Mouse (Mus musculus) ovary, postnatal 36 days (tissue): ENCODE results near the gene Atrn.

Experiments used
- DNase-seq: peaks from one replicate; pipeline ENCODE4 v3.0.0; 2022; ENCODE audit warnings: low spot score, mixed read lengths

Gene Atrn

GRCm38 (mm10) chr2:130905751-130906583 is at the start of gene Atrn, which contains the start of gene 4930402H24Rik:
TSS of gene Atrn (plus strand) at chr2:130906495.
TSS of gene 4930402H24Rik (minus strand) at chr2:130906406.
- peak; percentile 93 for DNase-seq

DNA sequence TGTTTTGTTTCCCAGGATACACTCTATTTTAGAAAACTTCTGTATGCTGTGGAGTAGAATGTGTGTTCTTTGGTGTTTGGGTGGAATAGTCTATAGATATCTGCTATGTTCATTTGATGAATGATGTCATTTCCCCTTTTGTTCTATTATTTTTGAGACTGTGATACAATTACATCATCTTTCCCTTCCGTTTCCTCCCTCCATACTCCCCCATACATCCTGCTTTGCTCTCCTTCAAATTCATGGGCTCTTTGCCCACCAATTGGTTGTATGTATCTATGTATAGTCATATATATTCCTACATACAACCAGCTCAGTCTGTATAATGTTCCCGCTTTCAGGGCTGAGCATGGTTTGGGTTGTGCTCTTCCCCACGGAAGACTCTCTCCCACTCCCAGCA is 44.2 kb upstream of the Atrn start:
- no peak for DNase-seq

GRCm38 (mm10) chr2:130870916-130871315 is 35.4 kb upstream of the Atrn start:
- no peak for DNase-seq

GRCm38 (mm10) chr2:130877376-130877775 is 28.9 kb upstream of the Atrn start:
- DNase-seq, result no peak

DNA sequence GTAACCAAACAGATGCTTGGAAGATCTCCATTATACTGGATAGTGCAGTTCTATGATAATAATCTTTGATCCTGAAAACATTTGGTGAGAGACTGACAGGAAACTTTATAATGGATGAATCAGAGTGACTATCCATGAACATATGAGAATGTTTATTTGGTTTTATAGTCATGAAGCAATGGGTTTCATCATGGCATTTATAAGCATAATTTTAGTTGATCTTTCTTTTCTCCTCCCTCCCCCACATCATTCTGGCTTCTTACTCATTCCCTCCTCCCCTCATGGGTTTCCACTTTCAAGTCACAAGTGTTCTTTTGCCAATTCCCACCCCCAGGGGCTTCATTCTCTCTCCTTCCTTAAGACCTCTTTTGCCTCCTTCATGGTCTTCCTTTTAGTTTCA is 19.3 kb upstream of the Atrn start:
- no peak for DNase-seq

GRCm38 (mm10) chr2:130887456-130887855 is 18.8 kb upstream of the Atrn start:
- no peak for DNase-seq

- no peak for DNase-seq
Measured at GRCm38 (mm10) chr2:130896944-130897343, 9.4 kb upstream of the Atrn start.

- DNase-seq, result no peak
Measured at GRCm38 (mm10) chr2:130897856-130898255, 8.4 kb upstream of the Atrn start.

DNA sequence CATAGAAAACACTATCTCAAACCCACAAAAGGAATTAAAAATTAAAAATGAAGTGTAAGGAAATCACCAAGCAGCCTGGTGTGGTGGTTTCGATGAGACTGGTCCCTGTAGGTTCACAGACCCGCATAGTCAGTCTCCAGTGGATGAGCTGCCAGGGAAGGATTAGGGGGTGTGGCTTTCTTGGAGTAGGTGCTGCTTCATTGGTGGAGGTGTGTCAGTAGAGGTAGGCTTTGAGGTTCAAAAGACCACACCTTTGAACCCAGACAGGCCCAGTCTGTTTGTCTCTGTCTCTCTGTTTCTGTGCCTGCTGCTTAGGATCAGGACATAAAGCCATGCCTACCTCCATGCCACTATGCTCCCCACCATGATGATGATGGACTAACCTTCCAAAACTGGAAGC is 7.5 kb upstream of the Atrn start:
- no peak for DNase-seq

- DNase-seq, result no peak
Measured at GRCm38 (mm10) chr2:130906584-130907315, 455 bp downstream of the Atrn start.

DNA sequence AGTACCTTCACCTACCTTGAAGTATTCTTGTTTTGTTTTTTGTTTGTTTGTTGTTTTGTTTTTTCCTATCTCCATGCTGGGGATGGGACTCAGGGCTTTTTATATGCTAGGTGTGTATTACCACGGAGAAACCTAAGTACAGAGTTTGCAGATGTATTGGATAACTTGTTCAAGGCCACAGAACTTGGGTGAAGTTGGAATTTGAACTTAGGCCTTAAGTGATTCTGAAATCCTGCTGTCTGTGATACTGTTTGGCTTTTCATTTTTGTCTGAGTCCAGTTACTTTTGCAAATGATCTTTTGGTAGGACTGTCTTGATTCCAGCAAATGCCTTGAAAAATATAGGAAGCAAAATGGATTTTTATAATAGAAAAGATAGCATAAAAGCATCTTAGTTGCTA is 5.4 kb downstream of the Atrn start:
- no peak for DNase-seq

DNA sequence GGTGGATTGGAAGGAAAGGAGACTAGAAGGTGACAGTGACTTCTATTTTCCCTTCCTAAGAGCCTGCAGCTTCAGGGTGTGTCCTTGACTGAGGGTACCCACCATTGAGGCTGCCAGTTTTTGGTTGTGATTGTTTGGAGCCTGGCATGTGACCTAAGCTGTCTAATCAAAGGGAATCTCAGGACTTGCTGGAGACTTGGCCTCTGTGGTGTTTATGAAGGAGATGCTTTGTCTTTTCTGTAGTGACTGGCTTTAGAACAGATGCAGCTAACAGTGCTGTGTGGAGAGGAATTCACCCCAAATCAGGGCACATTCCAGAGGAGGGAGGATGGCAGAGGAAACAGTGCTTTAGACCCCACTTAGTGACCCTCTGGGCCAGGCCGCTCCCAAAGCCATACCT is 8.6 kb downstream of the Atrn start:
- no peak for DNase-seq

GRCm38 (mm10) chr2:130916521-130917147 is 10.3 kb downstream of the Atrn start:
- no peak for DNase-seq

- DNase-seq, result no peak
Measured at GRCm38 (mm10) chr2:130917686-130918085, 11.4 kb downstream of the Atrn start.

GRCm38 (mm10) chr2:130919062-130919593 is 12.8 kb downstream of the Atrn start:
- DNase-seq, result no peak

- no peak for DNase-seq
Measured at GRCm38 (mm10) chr2:130924950-130925349, 18.7 kb downstream of the Atrn start.

GRCm38 (mm10) chr2:130928031-130928430 is 21.7 kb downstream of the Atrn start:
- DNase-seq, result no peak

- DNase-seq, result no peak
Measured at GRCm38 (mm10) chr2:130928530-130928929, 22.2 kb downstream of the Atrn start.

DNA sequence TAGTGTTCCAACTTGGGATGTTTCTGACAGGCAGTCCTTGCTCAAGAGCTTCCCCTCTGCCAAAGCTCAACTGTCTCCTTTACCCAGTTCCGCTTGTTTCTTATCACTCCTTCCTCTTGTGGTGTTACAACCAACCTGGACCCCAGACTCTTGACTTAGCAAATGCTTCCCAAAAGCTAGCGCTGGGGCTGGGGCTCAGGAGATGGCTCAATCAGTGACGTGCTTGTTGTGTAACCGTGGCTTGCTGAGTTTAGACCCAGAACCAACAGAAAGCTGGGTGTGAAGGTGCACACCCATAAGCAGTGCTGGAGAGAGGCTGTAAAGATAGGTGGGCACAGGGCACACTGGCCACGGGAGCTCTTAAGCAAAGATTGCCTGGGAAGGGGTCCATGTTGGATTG is 23.7 kb downstream of the Atrn start:
- DNase-seq, result no peak

DNA sequence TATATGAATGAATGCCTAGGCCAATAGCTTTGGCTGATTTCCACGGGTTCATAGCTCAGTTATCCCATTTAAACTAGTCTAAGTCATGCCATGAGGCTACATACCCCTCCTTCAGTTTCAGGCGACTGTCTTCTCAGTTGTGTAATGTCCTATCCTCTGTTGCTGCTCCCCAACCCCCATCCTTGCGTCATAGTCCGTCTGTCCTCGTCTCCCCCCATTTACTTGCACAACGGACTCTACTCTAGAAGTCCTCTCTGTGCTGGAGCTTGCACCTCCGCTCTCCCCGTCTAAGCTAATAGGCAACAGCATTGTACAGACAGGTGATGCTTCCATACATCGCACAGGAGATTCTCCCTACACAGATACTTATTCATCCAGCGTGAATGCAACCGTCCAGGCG is 26.6 kb downstream of the Atrn start:
- peak; percentile 8 for DNase-seq

- no peak for DNase-seq
Measured at GRCm38 (mm10) chr2:130949781-130950180, 43.5 kb downstream of the Atrn start.

DNA sequence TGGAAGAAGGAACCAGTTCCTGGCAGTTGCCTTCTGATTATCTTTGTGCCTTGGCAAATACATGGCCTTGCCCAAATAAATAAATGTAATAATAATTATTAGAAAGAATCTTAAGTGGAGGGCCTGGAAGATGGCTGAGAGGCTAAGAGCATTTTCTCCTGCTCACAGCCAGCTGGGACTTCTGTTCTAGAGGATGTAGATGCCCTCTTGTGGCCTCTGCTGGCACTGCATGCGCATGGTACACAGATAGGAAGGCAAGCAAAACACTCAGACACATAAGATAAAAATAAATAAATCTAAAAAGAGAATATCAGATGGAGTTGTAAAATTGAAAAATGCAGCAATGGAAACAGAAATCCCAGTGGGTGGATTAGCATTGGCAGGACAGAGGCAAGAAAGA is 44.3 kb downstream of the Atrn start:
- DNase-seq, result peak; percentile 80

- no peak for DNase-seq
Measured at GRCm38 (mm10) chr2:130958906-130959305, 52.6 kb downstream of the Atrn start.
